Mouse (Mus musculus) lung, embryonic 14.5 days (tissue): ENCODE measurements around the gene Sp2. TPM values are rescaled to one million over a fixed set of nuclear protein-coding genes. Genes with fewer than 3 reads are reported as not detected.

Experiments
- ATAC-seq: fragments of 200-750 bp; cut with Nextera tagmentation; 2 replicates; pipeline ENCODE4 v1.8.0; 2017; ENCODE audit warnings: mild to moderate bottlenecking, moderate TSS enrichment, moderate library complexity; ENCODE audit not compliant: insufficient read depth
- DNase-seq: peaks from one replicate; pipeline ENCODE4 v3.0.0-alpha.2; 2015
- H3K27ac ChIP-seq: fragments of 300-500 bp; sonication (generic); 2 replicates; pipeline ENCODE4 v1.5.1; 2014; ENCODE audit warnings: low read depth, mild to moderate bottlenecking, moderate library complexity
- H3K27me3 ChIP-seq: fragments of 300-500 bp; sonication (generic); 2 replicates; pipeline ENCODE4 v1.6.1; 2014; ENCODE audit warnings: low read length, control low read depth; ENCODE audit not compliant: insufficient read depth
- H3K36me3 ChIP-seq: fragments of 300-500 bp; sonication (generic); 2 replicates; pipeline ENCODE4 v1.6.1; 2014; ENCODE audit warnings: control low read depth; ENCODE audit not compliant: insufficient read depth
- H3K4me1 ChIP-seq: fragments of 300-500 bp; sonication (generic); 2 replicates; pipeline ENCODE4 v1.6.1; 2014; ENCODE audit warnings: antibody characterized with exemption, control low read depth; ENCODE audit not compliant: insufficient read depth
- H3K4me2 ChIP-seq: fragments of 300-500 bp; sonication (generic); 2 replicates; pipeline ENCODE4 v1.6.1; 2014; ENCODE audit warnings: mild to moderate bottlenecking
- H3K4me3 ChIP-seq: fragments of 300-500 bp; sonication (generic); 2 replicates; pipeline ENCODE4 v1.5.1; 2014; ENCODE audit warnings: low read depth, low read length
- H3K9ac ChIP-seq: fragments of 300-500 bp; sonication (generic); 2 replicates; pipeline ENCODE4 v1.6.1; 2014
- H3K9me3 ChIP-seq: fragments of 300-500 bp; sonication (generic); 2 replicates; pipeline ENCODE4 v1.6.1; 2016; ENCODE audit warnings: low read depth, low read length, control low read depth
- CTCF ChIP-seq: IDR thresholded peaks from 2 replicates; pipeline ENCODE4 v1.5.1; 2016; ENCODE audit warnings: antibody characterized with exemption, low read depth
- WGBS: fragments of 180-500 bp; shearing (Covaris S2); extraction: QIAGEN DNeasy Blood & Tissue Kit; methylation state at CpG from one replicate; pipeline ENCODE4 v1.1.7; 2014; 5-methylcytosine and 5-hydroxymethylcytosine counted together
- polyA plus RNA-seq: library from polyadenylated mRNA; unstranded; fragments of >200 nt; fragmentation: Nextera tagmentation; extraction: Ambion mirVana; gene quantifications from 2 replicates; pipeline ENCODE4 v1.2.1, GENCODE M21; 2014

The Sp2 gene
- polyA plus RNA-seq, 1 experiment from 2014 or later, result 22.3 TPM

GRCm38 (mm10) chr11:96928691-96929090 is 54.1 kb downstream of the Sp2 start:
- ATAC-seq (peak; percentile 78), DNase-seq (peak; percentile 65)
- Histone ChIP-seq H3K9ac (no peak overlapping the region), H3K36me3 (no peaks in the 10 kb centered on the region), H3K27me3 (no peaks in the 10 kb centered on the region), H3K9me3 (no peaks in the 10 kb centered on the region), H3K4me3 (peak overlapping the region; percentile 33; the same call in 1 of the 2 replicates), H3K4me2 (peak overlapping the region; percentile 31; the same call in 1 of the 2 replicates), H3K4me1 (peaks cover 6% of the 10 kb centered on the region; the same call in 1 of the 2 replicates), H3K27ac (peak overlapping the region; percentile 91)
- no peak for TF ChIP-seq CTCF
- 1% methylated on average over 5 of the region's 5 CpGs for WGBS

- WGBS, result 56% methylated on average over 2 of the region's 2 CpGs
- H3K4me3 ChIP-seq, result peak within 1 kb of the TSS; percentile 33; the same call in 1 of the 2 replicates
- ATAC-seq (no peak), DNase-seq (no peak)
- no peak for TF ChIP-seq CTCF
- H3K36me3 ChIP-seq, result no peaks in the 10 kb centered on the region
- H3K9ac ChIP-seq, result no peak within 1 kb of the TSS
- peak within 1 kb of the TSS; percentile 91 for H3K27ac ChIP-seq
- peaks cover 6% of the 10 kb centered on the region; the same call in 1 of the 2 replicates for H3K4me1 ChIP-seq
- H3K4me2 ChIP-seq, result peak within 1 kb of the TSS; percentile 31; the same call in 1 of the 2 replicates
- H3K9me3 ChIP-seq, result no peaks in the 10 kb centered on the region
- H3K27me3 ChIP-seq, result no peaks in the 10 kb centered on the region
Observed at GRCm38 (mm10) chr11:96928088-96928487, 54.7 kb downstream of the Sp2 start, which contains the start of gene Prr15l. Gene Prr15l (plus strand): TSS chr11:96928104.

GRCm38 (mm10) chr11:96926587-96926986 is 56.2 kb downstream of the Sp2 start:
- TF ChIP-seq CTCF, result no peak
- WGBS, result 74% methylated on average over 5 of the region's 5 CpGs
- DNase-seq, result no peak

GRCm38 (mm10) chr11:96925469-96926148 is 57.1 kb downstream of the Sp2 start:
- Histone ChIP-seq H3K27me3 (no peaks in the 10 kb centered on the region), H3K4me2 (no peak overlapping the region), H3K36me3 (no peaks in the 10 kb centered on the region), H3K27ac (no peak overlapping the region), H3K4me3 (no peak overlapping the region), H3K4me1 (peaks cover 4% of the 10 kb centered on the region; the same call in 1 of the 2 replicates), H3K9ac (no peak overlapping the region), H3K9me3 (no peaks in the 10 kb centered on the region)
- no peak for DNase-seq
- no peak for ATAC-seq
- no peak for TF ChIP-seq CTCF
- WGBS, result 78% methylated on average over 12 of the region's 12 CpGs

More at GRCm38 (mm10) chr11:96926587-96926986, 56.2 kb downstream of the Sp2 start:
- H3K9ac ChIP-seq, result no peak overlapping the region
- H3K27me3 ChIP-seq, result no peaks in the 10 kb centered on the region
- H3K4me2 ChIP-seq, result no peak overlapping the region
- ATAC-seq, result no peak
- no peak overlapping the region for H3K4me3 ChIP-seq
- no peaks in the 10 kb centered on the region for H3K9me3 ChIP-seq
- H3K36me3 ChIP-seq, result no peaks in the 10 kb centered on the region
- H3K27ac ChIP-seq, result no peak overlapping the region
- H3K4me1 ChIP-seq, result peaks cover 6% of the 10 kb centered on the region; the same call in 1 of the 2 replicates

GRCm38 (mm10) chr11:96924861-96925260 is 57.9 kb downstream of the Sp2 start:
- H3K27me3 ChIP-seq, result no peaks in the 10 kb centered on the region
- H3K36me3 ChIP-seq, result no peaks in the 10 kb centered on the region
- ATAC-seq (no peak), DNase-seq (no peak)
- H3K4me2 ChIP-seq, result no peak overlapping the region
- H3K4me3 ChIP-seq, result no peak overlapping the region
- peaks cover 4% of the 10 kb centered on the region; the same call in 1 of the 2 replicates for H3K4me1 ChIP-seq
- no peak overlapping the region for H3K9ac ChIP-seq
- H3K9me3 ChIP-seq, result no peaks in the 10 kb centered on the region
- no peak for TF ChIP-seq CTCF
- H3K27ac ChIP-seq, result no peak overlapping the region
- WGBS, result 77% methylated on average over 11 of the region's 11 CpGs

- no peaks in the 10 kb centered on the region for H3K27me3 ChIP-seq
- no peak overlapping the region for H3K4me2 ChIP-seq
- ATAC-seq (no peak), DNase-seq (no peak)
- no peak overlapping the region for H3K9ac ChIP-seq
- TF ChIP-seq CTCF, result no peak
- no peaks in the 10 kb centered on the region for H3K9me3 ChIP-seq
- H3K36me3 ChIP-seq, result 0 out of 2 replicates have a peak, but pooled peaks cover 2% of the 10 kb centered on the region
- 34% methylated on average over 6 of the region's 6 CpGs for WGBS
- H3K4me3 ChIP-seq, result no peak overlapping the region
- peaks cover 7% of the 10 kb centered on the region; the same call in 1 of the 2 replicates for H3K4me1 ChIP-seq
- H3K27ac ChIP-seq, result no peak overlapping the region
Observed at GRCm38 (mm10) chr11:96919003-96919402, 63.8 kb downstream of the Sp2 start.

- Histone ChIP-seq H3K27ac (peak overlapping the region; percentile 16; the same call in 1 of the 2 replicates), H3K4me3 (no peak overlapping the region), H3K27me3 (no peaks in the 10 kb centered on the region), H3K9me3 (no peaks in the 10 kb centered on the region), H3K4me2 (peak overlapping the region; percentile 58; the same call in 1 of the 2 replicates), H3K36me3 (0 out of 2 replicates have a peak, but pooled peaks cover 2% of the 10 kb centered on the region), H3K9ac (no peak overlapping the region), H3K4me1 (peaks cover 7% of the 10 kb centered on the region; the same call in 1 of the 2 replicates)
- no peak for DNase-seq
- no peak for TF ChIP-seq CTCF
- ATAC-seq, result no peak
- WGBS, result 83% methylated on average over 6 of the region's 6 CpGs
Observed at GRCm38 (mm10) chr11:96917415-96917814, 65.3 kb downstream of the Sp2 start.
